ENCODE assay signal across 17 mouse cellular contexts in genomic region chr16:71780945-71781344, GRCm38 (mm10).
"Had no signal": no experiment of that assay in that cellular context is flagged by ENCODE, and none has a peak within 500 bp of the region (broad histone marks: within the 10 kb centered on the region; RNA-seq: fewer than 3 reads in every experiment).

No protein-coding gene starts in this region.

- H3K4me1 ChIP-seq: liver, embryonic 12.5 days; neural tube, embryonic 13.5 days; neural tube, embryonic 15.5 days had no signal

- H3K36me3 ChIP-seq: liver, embryonic 12.5 days; neural tube, embryonic 13.5 days; neural tube, embryonic 15.5 days had no signal

- H3K9ac ChIP-seq: liver, embryonic 12.5 days; liver, embryonic 14.5 days; lung, embryonic 14.5 days; neural tube, embryonic 13.5 days; neural tube, embryonic 15.5 days had no signal

- DNase-seq: lung, adult 18-20 months; lung, embryonic 14.5 days; lung, postnatal 10 days; lung, postnatal 4 days; retina, postnatal 1 day; right cerebral cortex, adult 18-20 months; right cerebral cortex, postnatal 25 days; right cerebral cortex, postnatal 4 days; spleen, adult 18-20 months; thymus, adult 18-20 months; thymus, postnatal 14 days; thymus, postnatal 36 days had no signal

- H3K9me3 ChIP-seq: liver, embryonic 12.5 days; neural tube, embryonic 13.5 days; neural tube, embryonic 15.5 days had no signal

- H3K27ac ChIP-seq: liver, embryonic 12.5 days; liver, embryonic 14.5 days; neural tube, embryonic 13.5 days; neural tube, embryonic 15.5 days had no signal

- ATAC-seq: liver, embryonic 12.5 days had no signal

- H3K4me3 ChIP-seq: liver, embryonic 12.5 days; myocyte; neural tube, embryonic 13.5 days; neural tube, embryonic 15.5 days had no signal

- H3K27me3 ChIP-seq: liver, embryonic 12.5 days; neural tube, embryonic 13.5 days; neural tube, embryonic 15.5 days had no signal

- H3K4me2 ChIP-seq: liver, embryonic 12.5 days; lung, embryonic 14.5 days; neural tube, embryonic 13.5 days; neural tube, embryonic 15.5 days had no signal
